Mouse (Mus musculus) midbrain, embryonic 12.5 days (tissue): ENCODE results near the gene Avpi1. TPM values are rescaled to one million over a fixed set of nuclear protein-coding genes. Genes with fewer than 3 reads are reported as not detected.

Experiments used
- ATAC-seq: fragments of 200-750 bp; cut with Nextera tagmentation; 2 replicates; pipeline ENCODE4 v1.8.0; 2017; ENCODE audit warnings: low read depth, moderate TSS enrichment, moderate library complexity; ENCODE audit not compliant: low FRiP score
- H3K27ac ChIP-seq: fragments of 300-500 bp; sonication (generic); replicated peaks from 2 replicates; pipeline ENCODE4 v1.5.1; 2016; ENCODE audit warnings: mild to moderate bottlenecking
- H3K27me3 ChIP-seq: fragments of 300-500 bp; sonication (generic); 2 replicates; pipeline ENCODE4 v1.6.1; 2016; ENCODE audit warnings: mild to moderate bottlenecking
- H3K36me3 ChIP-seq: fragments of 300-500 bp; sonication (generic); 2 replicates; pipeline ENCODE4 v1.6.1; 2016
- H3K4me1 ChIP-seq: fragments of 300-500 bp; sonication (generic); 2 replicates; pipeline ENCODE4 v1.6.1; 2016
- H3K4me2 ChIP-seq: fragments of 300-500 bp; sonication (generic); replicated peaks from 2 replicates; pipeline ENCODE4 v1.6.1; 2016; ENCODE audit warnings: mild to moderate bottlenecking, moderate library complexity
- H3K4me3 ChIP-seq: fragments of 300-500 bp; sonication (generic); 2 replicates; pipeline ENCODE4 v1.5.1; 2016; ENCODE audit warnings: mild to moderate bottlenecking
- H3K9ac ChIP-seq: fragments of 300-500 bp; sonication (generic); replicated peaks from 2 replicates; pipeline ENCODE4 v1.6.1; 2016; ENCODE audit warnings: mild to moderate bottlenecking, moderate library complexity
- H3K9me3 ChIP-seq: fragments of 300-500 bp; sonication (generic); 2 replicates; pipeline ENCODE4 v1.6.1; 2016; ENCODE audit warnings: mild to moderate bottlenecking
- WGBS: fragments of 180-500 bp; shearing (Covaris S2); methylation state at CpG from one replicate; pipeline ENCODE4 v1.1.7; 2016; 5-methylcytosine and 5-hydroxymethylcytosine counted together
- polyA plus RNA-seq: library from polyadenylated mRNA; unstranded; fragments of >200 nt; fragmentation: Nextera tagmentation; extraction: Ambion mirVana; gene quantifications from 2 replicates; pipeline ENCODE4 v1.2.1, GENCODE M21; 2016

Gene Avpi1
- 9.1 TPM in 2 replicates for polyA plus RNA-seq

DNA sequence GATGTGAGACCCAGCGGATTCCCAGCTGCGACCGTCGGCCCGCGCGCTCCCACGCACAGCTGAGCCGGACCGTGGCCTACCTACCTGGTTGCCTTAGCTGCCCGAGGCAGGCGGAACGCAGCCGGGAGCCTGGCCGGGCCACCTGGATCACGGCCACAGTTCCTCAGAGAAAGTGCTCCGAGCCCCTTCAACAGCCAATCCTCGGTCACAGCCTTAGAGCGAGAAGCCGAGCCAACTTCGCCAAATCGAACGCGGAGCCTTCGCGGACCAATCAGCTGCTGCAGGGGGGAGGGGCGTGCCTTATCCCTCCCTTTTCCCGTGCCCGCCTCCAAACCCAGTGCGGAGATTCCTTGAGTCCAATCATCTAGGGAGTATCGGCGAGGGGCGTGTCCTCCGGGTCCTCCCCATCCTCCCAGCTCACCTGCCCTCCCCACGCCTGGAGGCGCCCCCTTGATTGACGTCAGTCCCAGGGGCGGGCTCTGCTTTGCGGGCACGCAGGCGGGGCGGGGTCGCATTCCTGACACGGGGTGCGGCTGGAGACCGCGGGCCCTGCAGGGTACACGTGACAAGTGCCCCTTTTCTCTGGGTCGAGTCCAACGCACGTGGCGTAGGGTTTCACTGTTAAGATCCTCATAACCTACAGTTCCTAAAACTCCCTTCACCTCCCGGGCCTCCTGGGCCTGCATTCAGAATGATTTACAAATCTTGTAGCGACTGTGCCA is at the start of gene Avpi1:
Gene Avpi1, minus strand, starts transcription at position 273 of the 722 bp plus-strand sequence.
- H3K4me2 ChIP-seq, result peak within 1 kb of the TSS; percentile 97
- WGBS, result under 1% methylated on average over 54 of the region's 54 CpGs
- no peaks in the 10 kb centered on the region; the same call in 1 of the 2 replicates for H3K36me3 ChIP-seq
- peaks cover 25% of the 10 kb centered on the region for H3K4me1 ChIP-seq
- peaks cover 32% of the 10 kb centered on the region for H3K27me3 ChIP-seq
- H3K4me3 ChIP-seq, result peak within 1 kb of the TSS; percentile 61
- peak; percentile 97 for ATAC-seq
- peak within 1 kb of the TSS; percentile 50 for H3K27ac ChIP-seq
- peak within 1 kb of the TSS; percentile 73 for H3K9ac ChIP-seq
- H3K9me3 ChIP-seq, result no peaks in the 10 kb centered on the region

DNA sequence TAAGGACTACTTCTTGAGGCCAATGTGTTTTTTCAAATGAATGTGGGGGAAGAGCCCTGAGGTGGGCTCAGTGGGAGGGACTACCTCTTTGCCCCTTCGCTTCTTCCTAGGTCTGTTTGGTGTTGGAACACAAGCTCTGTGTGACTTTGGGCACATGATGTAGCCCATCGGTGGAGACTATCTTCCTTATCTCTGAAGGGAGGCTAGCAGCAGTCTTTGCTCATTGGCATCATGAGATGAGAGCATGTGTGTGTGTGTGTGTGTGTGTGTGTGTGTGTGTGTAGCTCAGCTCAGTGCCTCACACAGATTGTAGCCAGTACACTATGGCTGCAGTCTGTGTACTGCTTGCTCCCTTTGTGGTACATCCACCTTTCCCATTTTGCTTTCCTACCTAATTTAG is 48.6 kb upstream of the Avpi1 start:
- peaks cover 36% of the 10 kb centered on the region for H3K36me3 ChIP-seq
- H3K4me2 ChIP-seq, result no peak overlapping the region
- ATAC-seq, result no peak
- H3K27me3 ChIP-seq, result no peaks in the 10 kb centered on the region
- H3K4me3 ChIP-seq, result no peak overlapping the region
- no peaks in the 10 kb centered on the region for H3K4me1 ChIP-seq
- 94% methylated on average over 2 of the region's 2 CpGs for WGBS
- no peak overlapping the region for H3K27ac ChIP-seq
- H3K9me3 ChIP-seq, result no peaks in the 10 kb centered on the region
- no peak overlapping the region for H3K9ac ChIP-seq

DNA sequence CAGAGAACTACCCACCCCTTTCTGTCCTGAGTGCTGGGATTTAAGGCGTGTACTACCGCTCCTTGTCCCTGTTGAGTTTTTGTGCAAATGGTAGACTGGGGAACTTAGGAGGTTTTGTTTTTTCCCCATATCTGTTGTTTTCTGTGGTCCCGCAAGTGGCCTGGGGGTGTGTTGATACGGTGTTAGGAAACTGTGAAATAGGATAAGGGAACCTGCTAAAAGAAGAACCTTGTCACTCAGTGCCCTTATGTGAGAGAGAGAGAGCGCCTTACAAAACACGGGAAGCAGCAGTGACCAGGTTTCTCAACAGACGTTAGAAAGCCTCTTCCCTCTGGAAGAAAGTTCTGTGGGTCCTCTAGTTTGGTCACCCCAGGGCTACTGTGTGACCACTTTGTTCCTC is 48.0 kb upstream of the Avpi1 start:
- no peak overlapping the region for H3K4me2 ChIP-seq
- no peak overlapping the region for H3K27ac ChIP-seq
- H3K9ac ChIP-seq, result no peak overlapping the region
- no peaks in the 10 kb centered on the region for H3K9me3 ChIP-seq
- 73% methylated on average over 7 of the region's 7 CpGs for WGBS
- no peak for ATAC-seq
- no peaks in the 10 kb centered on the region for H3K27me3 ChIP-seq
- H3K4me3 ChIP-seq, result no peak overlapping the region
- peaks cover 2% of the 10 kb centered on the region; the same call in 1 of the 2 replicates for H3K4me1 ChIP-seq
- H3K36me3 ChIP-seq, result peaks cover 33% of the 10 kb centered on the region

DNA sequence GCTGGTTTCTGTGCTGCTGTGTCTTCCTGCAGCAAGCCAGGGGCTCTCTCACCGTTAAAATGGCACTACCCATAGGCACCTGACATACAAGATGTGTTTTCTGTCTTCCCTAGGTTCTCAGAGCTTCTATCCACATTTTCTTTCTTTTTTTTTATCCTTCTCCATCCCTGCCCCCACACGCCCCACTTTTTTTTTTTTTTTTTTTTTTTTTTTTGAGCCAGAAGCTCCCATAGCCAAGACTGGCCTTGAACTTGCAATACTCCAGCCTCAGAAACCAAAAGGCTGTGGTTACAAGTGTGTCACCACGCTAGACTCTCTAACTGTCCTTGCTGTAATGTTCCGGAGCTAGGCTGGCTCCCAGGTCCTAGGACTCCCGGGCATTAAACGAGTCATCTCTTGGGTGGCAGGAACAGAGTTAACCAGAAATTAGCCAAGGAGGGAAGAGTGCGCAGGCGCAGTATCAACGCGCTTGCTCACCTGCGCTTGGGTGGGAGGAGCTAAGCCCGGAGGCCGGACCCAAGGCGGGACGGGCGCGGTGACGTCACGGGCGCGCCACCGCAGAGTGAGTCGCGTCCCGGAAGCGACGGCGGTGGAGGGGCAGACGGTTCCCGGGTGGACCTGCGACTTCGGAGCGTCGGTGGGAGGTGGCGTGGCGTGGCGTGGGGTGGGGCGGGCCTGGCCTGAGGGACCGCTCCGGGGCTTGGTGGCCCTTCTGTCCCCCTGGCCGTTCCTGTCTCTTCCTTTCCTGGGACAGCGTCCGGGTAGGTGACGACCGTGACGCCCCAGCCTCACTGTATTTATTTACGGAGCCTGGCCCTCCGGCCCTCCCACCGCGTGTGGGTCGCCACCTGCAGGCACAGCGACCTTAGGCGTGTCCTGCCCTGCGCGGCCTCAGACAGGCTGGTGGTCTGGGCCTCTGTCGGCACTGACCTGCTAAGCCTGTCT is 41.4 kb upstream of the Avpi1 start:
- H3K9ac ChIP-seq, result peak overlapping the region; percentile 85
- H3K4me2 ChIP-seq, result peak overlapping the region; percentile 90
- peaks cover 31% of the 10 kb centered on the region for H3K27me3 ChIP-seq
- peak overlapping the region; percentile 92 for H3K4me3 ChIP-seq
- H3K36me3 ChIP-seq, result no peaks in the 10 kb centered on the region
- 3% methylated on average over 51 of the region's 56 CpGs for WGBS
- peak; percentile 93 for ATAC-seq
- no peaks in the 10 kb centered on the region for H3K9me3 ChIP-seq
- peaks cover 13% of the 10 kb centered on the region for H3K4me1 ChIP-seq
- H3K27ac ChIP-seq, result peak overlapping the region; percentile 58

DNA sequence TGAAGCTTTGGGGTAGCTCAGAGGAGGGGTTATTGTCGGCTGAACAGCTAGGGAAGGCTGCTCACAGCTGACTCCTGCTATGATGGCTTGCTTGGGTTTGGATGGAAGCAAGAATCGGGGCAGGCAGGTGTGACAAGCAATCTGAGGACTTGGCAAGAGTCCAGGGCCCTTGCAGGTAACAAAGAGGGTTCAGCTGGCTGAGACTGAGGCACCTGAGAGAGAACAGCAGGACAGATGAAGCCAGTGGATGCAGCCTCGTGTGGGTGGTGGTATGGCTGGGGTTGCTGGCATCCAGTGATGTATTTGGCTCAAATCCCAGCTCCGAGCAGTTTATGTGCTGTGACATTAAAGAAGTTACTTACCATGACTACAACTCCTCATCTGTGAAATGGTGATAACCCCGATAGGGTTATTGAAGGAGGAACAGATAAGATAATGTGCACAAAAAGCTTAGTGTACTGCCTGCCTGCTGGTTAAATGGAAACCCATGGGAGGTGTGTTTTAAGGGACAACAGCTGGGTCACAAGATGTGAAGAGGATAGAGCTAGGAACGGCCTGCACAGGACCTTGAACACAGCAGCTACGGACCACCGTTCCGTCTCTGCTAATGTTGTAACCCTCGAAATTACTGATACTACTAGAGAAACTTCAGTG is 40.6 kb upstream of the Avpi1 start:
- 81% methylated on average over 10 of the region's 10 CpGs for WGBS
- H3K4me2 ChIP-seq, result no peak overlapping the region
- peaks cover 13% of the 10 kb centered on the region for H3K4me1 ChIP-seq
- no peak overlapping the region for H3K27ac ChIP-seq
- no peaks in the 10 kb centered on the region for H3K36me3 ChIP-seq
- H3K9me3 ChIP-seq, result no peaks in the 10 kb centered on the region
- no peak overlapping the region for H3K4me3 ChIP-seq
- no peak overlapping the region for H3K9ac ChIP-seq
- ATAC-seq, result no peak
- peaks cover 37% of the 10 kb centered on the region for H3K27me3 ChIP-seq

DNA sequence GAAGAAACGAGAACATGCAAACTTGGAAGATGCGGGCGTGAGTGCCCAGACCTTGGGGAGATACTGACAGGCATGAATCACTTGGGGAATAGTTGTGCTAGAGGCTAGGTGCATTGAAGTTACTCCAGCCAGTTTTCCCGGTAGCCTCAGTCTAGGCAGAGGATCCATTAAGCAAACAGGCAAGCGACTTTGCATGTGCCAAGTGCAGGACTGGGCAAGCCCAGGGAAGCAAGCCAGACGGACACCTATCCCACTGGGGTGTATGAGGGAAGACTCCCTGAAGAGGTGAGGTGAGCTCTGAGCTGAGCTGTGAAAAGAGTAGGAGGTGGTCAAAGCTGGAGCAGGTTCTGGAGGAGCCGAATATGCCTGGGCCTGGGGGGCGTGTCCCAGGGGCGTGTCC is 38.6 kb upstream of the Avpi1 start:
- no peaks in the 10 kb centered on the region for H3K36me3 ChIP-seq
- WGBS, result 67% methylated on average over 9 of the region's 9 CpGs
- H3K4me1 ChIP-seq, result peaks cover 13% of the 10 kb centered on the region
- H3K9ac ChIP-seq, result no peak overlapping the region
- no peak overlapping the region for H3K27ac ChIP-seq
- no peaks in the 10 kb centered on the region for H3K9me3 ChIP-seq
- ATAC-seq, result no peak
- H3K4me2 ChIP-seq, result no peak overlapping the region
- H3K27me3 ChIP-seq, result peaks cover 37% of the 10 kb centered on the region
- no peak overlapping the region for H3K4me3 ChIP-seq

DNA sequence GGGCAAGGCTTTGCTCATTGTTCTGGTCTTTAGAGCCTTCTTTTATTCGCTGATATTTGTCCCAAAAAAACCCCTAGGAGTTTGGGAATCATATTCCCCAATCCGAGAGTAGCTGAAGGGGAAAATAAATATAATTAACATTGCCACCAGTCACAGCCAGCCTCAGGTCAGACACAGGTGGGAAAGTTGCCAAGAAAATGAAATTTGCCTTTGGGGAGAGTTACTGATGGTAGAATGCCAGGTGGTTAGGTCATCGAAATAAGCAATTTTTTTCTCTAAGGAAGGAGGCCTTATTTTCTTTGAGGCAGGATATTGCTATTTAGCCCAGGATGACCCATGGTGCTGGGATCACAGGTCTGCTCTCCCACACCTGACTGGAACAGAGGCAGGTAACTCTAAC is 37.9 kb upstream of the Avpi1 start:
- H3K36me3 ChIP-seq, result no peaks in the 10 kb centered on the region
- H3K9me3 ChIP-seq, result no peaks in the 10 kb centered on the region
- WGBS, result 55% methylated on average over 3 of the region's 3 CpGs
- no peak for ATAC-seq
- no peak overlapping the region for H3K4me2 ChIP-seq
- H3K27me3 ChIP-seq, result peaks cover 37% of the 10 kb centered on the region
- no peak overlapping the region for H3K9ac ChIP-seq
- H3K4me1 ChIP-seq, result peaks cover 10% of the 10 kb centered on the region
- no peak overlapping the region for H3K4me3 ChIP-seq
- no peak overlapping the region for H3K27ac ChIP-seq

DNA sequence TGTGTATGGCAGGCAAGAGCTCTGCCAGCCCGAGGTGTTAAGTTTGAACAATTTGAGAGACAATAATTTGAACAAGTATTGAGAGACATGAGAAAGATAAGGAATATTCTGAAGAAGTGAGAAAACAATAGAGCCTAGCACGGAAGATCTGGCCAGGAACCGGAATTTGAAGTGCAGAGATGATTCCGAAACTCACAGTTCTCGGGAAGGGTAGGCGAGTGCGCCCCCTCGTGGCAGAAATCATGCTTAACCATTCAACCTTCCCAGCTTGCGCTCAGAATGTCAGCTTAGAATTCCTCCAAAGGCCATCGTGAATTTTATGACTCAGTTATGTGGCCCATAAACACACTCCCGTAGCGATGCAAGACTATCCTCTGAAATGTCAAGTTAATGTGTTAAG is 37.3 kb upstream of the Avpi1 start:
- no peaks in the 10 kb centered on the region for H3K36me3 ChIP-seq
- H3K4me2 ChIP-seq, result peak overlapping the region; percentile 44
- WGBS, result 3% methylated on average over 12 of the region's 12 CpGs
- peaks cover 37% of the 10 kb centered on the region for H3K27me3 ChIP-seq
- no peak overlapping the region for H3K9ac ChIP-seq
- H3K27ac ChIP-seq, result no peak overlapping the region
- ATAC-seq, result no peak
- peaks cover 4% of the 10 kb centered on the region for H3K4me1 ChIP-seq
- no peaks in the 10 kb centered on the region for H3K9me3 ChIP-seq
- H3K4me3 ChIP-seq, result no peak overlapping the region

DNA sequence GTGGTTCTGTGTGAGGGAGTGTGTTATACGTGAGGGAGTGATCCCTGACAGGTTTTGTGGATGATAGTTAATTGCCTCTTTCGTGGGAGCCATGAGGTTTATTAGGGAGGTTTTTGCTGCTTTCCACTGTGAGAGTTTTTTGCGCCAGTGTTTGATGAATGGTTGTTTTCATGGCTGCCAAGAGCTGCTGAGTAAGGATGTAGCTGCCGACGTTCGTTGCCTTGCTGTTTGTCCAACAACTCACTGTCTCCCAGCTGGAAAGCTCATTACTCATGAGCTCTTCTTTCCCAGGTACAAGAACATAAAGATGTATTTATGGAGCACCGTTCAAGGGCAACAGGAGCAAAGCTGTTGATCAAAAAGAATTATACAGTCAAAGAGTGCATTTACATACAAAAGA is 35.3 kb upstream of the Avpi1 start:
- Histone ChIP-seq H3K27ac (no peak overlapping the region), H3K4me1 (no peaks in the 10 kb centered on the region), H3K9ac (no peak overlapping the region), H3K4me2 (no peak overlapping the region), H3K4me3 (no peak overlapping the region), H3K36me3 (no peaks in the 10 kb centered on the region), H3K9me3 (no peaks in the 10 kb centered on the region), H3K27me3 (peaks cover 33% of the 10 kb centered on the region)
- WGBS, result 74% methylated on average over 7 of the region's 7 CpGs
- no peak for ATAC-seq

DNA sequence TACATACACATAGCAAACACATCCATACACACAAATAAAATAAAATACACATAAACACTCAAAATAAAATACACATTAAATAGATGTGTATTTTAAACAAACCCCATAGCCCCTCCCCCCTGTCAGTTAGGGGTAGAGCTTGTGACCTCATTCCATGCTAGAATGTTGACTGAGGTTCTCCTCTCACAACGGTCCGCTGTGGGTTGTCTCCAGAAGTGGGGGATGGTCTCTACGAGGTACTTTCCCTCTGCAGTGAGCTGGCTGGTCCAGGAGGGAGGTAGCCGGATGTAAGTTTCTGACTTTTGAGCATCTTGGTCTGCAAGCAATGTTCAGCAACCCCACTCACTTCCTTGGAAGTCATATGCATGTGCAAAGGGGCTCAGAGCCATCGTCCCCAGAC is 34.9 kb upstream of the Avpi1 start, which contains the start of gene Zfyve27:
Gene Zfyve27, plus strand, starts transcription at position 188 of the 400 bp plus-strand sequence.
- H3K4me2 ChIP-seq, result no peak within 1 kb of the TSS
- no peaks in the 10 kb centered on the region for H3K36me3 ChIP-seq
- H3K9me3 ChIP-seq, result no peaks in the 10 kb centered on the region
- no peaks in the 10 kb centered on the region for H3K4me1 ChIP-seq
- H3K9ac ChIP-seq, result no peak within 1 kb of the TSS
- H3K27ac ChIP-seq, result no peak within 1 kb of the TSS
- H3K27me3 ChIP-seq, result peaks cover 29% of the 10 kb centered on the region
- ATAC-seq, result no peak
- no peak within 1 kb of the TSS for H3K4me3 ChIP-seq
- 78% methylated on average over 5 of the region's 5 CpGs for WGBS

DNA sequence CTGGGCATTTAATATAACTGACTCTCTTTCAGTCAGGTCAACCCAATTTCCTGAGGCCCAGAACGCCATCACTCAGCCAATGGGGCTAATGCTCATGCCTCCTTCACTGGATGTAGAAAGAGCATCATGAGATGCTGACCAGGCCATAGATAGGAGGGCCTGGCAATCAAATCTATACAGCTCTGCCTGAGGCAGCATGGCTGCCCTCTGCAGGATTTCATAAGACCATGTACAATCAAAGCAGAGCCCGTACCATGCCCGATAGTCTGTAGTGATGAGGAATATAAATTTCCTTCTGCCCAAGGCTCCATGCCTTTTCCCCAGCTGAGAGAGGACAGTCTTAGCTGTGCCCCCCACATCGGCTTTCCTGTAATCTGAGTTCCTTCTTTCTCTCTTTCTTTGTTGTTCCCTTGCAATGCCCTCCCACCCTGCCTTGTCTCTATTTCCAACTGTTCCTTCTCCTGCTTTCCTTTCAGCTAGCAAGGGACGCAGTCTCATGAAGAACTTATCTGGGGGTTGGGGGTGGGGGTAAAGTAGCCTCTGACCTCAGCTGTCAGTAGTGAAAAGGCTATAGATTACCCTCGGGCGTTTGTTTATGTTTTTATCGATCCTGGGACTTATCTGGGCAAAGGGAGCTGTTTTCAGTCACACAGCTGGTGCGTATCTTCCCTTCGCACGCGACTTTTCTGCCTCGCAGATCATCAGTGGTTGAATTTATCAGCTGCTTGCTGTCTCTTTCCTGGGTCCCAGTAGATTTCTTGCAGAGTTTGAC is 29.6 kb upstream of the Avpi1 start:
- Histone ChIP-seq H3K4me2 (no peak overlapping the region), H3K27me3 (no peaks in the 10 kb centered on the region), H3K9me3 (no peaks in the 10 kb centered on the region), H3K4me1 (no peaks in the 10 kb centered on the region), H3K4me3 (no peak overlapping the region), H3K27ac (peak overlapping the region; percentile 46; the same call in 1 of the 2 replicates), H3K9ac (no peak overlapping the region), H3K36me3 (no peaks in the 10 kb centered on the region)
- no peak for ATAC-seq
- WGBS, result 68% methylated on average over 13 of the region's 13 CpGs
